Mouse (Mus musculus) embryonic facial prominence, embryonic 12.5 days (tissue): ENCODE results near the gene Pogz. TPM values are rescaled to one million over a fixed set of nuclear protein-coding genes. Genes with fewer than 3 reads are reported as not detected.
A peak's percentile ranks its signal among the peaks of the same experiment; 100 is the strongest.
"Not testable (repeated sequence)": the region's sequence is repeated elsewhere in the genome, so short reads cannot be mapped to it uniquely, and the experiment has no call there.

ENCODE experiments used
- ATAC-seq: fragments of 200-750 bp; cut with Nextera tagmentation; 2 replicates; pipeline ENCODE4 v1.8.0; 2017; ENCODE audit not compliant: insufficient number of reproducible peaks, insufficient read depth, low FRiP score, low TSS enrichment
- H3K27ac ChIP-seq: fragments of 300-500 bp; sonication (generic); 2 replicates; pipeline ENCODE4 v1.5.1; 2016; ENCODE audit warnings: mild to moderate bottlenecking
- H3K27me3 ChIP-seq: fragments of 300-500 bp; sonication (generic); 2 replicates; pipeline ENCODE4 v1.6.1; 2016; ENCODE audit warnings: mild to moderate bottlenecking, moderate library complexity
- H3K36me3 ChIP-seq: fragments of 300-500 bp; sonication (generic); 2 replicates; pipeline ENCODE4 v1.6.1; 2016; ENCODE audit warnings: mild to moderate bottlenecking
- H3K4me1 ChIP-seq: fragments of 300-500 bp; sonication (generic); 2 replicates; pipeline ENCODE4 v1.6.1; 2016
- H3K4me2 ChIP-seq: fragments of 300-500 bp; sonication (generic); replicated peaks from 2 replicates; pipeline ENCODE4 v1.6.1; 2016; ENCODE audit warnings: mild to moderate bottlenecking, moderate library complexity
- H3K4me3 ChIP-seq: fragments of 300-500 bp; sonication (generic); 2 replicates; pipeline ENCODE4 v1.5.1; 2016; ENCODE audit warnings: mild to moderate bottlenecking
- H3K9ac ChIP-seq: fragments of 300-500 bp; sonication (generic); 2 replicates; pipeline ENCODE4 v1.6.1; 2016; ENCODE audit warnings: mild to moderate bottlenecking, moderate library complexity
- H3K9me3 ChIP-seq: fragments of 300-500 bp; sonication (generic); 2 replicates; pipeline ENCODE4 v1.6.1; 2016; ENCODE audit warnings: mild to moderate bottlenecking, moderate library complexity
- WGBS: fragments of 180-500 bp; shearing (Covaris S2); methylation state at CpG from one replicate; pipeline ENCODE4 v1.1.7; 2016; 5-methylcytosine and 5-hydroxymethylcytosine counted together
- polyA plus RNA-seq: library from polyadenylated mRNA; unstranded; fragments of >200 nt; fragmentation: Nextera tagmentation; extraction: Ambion mirVana; gene quantifications from 2 replicates; pipeline ENCODE4 v1.2.1, GENCODE M21; 2016

Pogz gene
- polyA plus RNA-seq, 1 experiment from 2014 or later = 22.9 TPM

GRCm38 (mm10) chr3:94881840-94882239, 44.5 kb downstream of the Pogz start:
- Histone ChIP-seq H3K36me3 (peaks cover 69% of the 10 kb centered on the region), H3K27me3 (no peaks in the 10 kb centered on the region), H3K4me1 (peaks cover 14% of the 10 kb centered on the region), H3K27ac (no peak overlapping the region), H3K4me2 (no peak overlapping the region), H3K4me3 (no peak overlapping the region), H3K9ac (no peak overlapping the region), H3K9me3 (no peaks in the 10 kb centered on the region)
- WGBS = 78% methylated on average over 4 of the region's 4 CpGs
- no peak for ATAC-seq

GRCm38 (mm10) chr3:94882579-94882978, 45.2 kb downstream of the Pogz start:
- no peaks in the 10 kb centered on the region for H3K9me3 ChIP-seq
- H3K27me3 ChIP-seq = no peaks in the 10 kb centered on the region
- peaks cover 62% of the 10 kb centered on the region for H3K36me3 ChIP-seq
- no peak overlapping the region for H3K9ac ChIP-seq
- H3K4me3 ChIP-seq = no peak overlapping the region
- no peak overlapping the region for H3K27ac ChIP-seq
- no peak overlapping the region for H3K4me2 ChIP-seq
- WGBS = 84% methylated on average over 3 of the region's 3 CpGs
- peaks cover 18% of the 10 kb centered on the region for H3K4me1 ChIP-seq
- no peak for ATAC-seq

- H3K9ac ChIP-seq = peak within 1 kb of the TSS; percentile 85
- H3K27ac ChIP-seq = peak within 1 kb of the TSS; percentile 71
- WGBS = 2% methylated on average over 61 of the region's 61 CpGs
- no peaks in the 10 kb centered on the region for H3K9me3 ChIP-seq
- peak; percentile 66 for ATAC-seq
- H3K4me2 ChIP-seq = peak within 1 kb of the TSS; percentile 83
- peaks cover 31% of the 10 kb centered on the region for H3K36me3 ChIP-seq
- no peaks in the 10 kb centered on the region for H3K27me3 ChIP-seq
- H3K4me1 ChIP-seq = peaks cover 18% of the 10 kb centered on the region
- peak within 1 kb of the TSS; percentile 91 for H3K4me3 ChIP-seq
These were observed 49.2 kb downstream of the Pogz start, which contains the start of gene Psmb4 for GRCm38 (mm10) chr3:94886316-94887224. Psmb4 (minus strand) TSS chr3:94886961.

- no peak overlapping the region for H3K4me3 ChIP-seq
- ATAC-seq = no peak
- H3K27me3 ChIP-seq = no peaks in the 10 kb centered on the region
These were observed 51.2 kb downstream of the Pogz start for GRCm38 (mm10) chr3:94888595-94888994.

GRCm38 (mm10) chr3:94894076-94894475, 56.7 kb downstream of the Pogz start:
- no peaks in the 10 kb centered on the region for H3K4me1 ChIP-seq

More at GRCm38 (mm10) chr3:94888595-94888994, 51.2 kb downstream of the Pogz start:
- no peak overlapping the region for H3K4me2 ChIP-seq
- H3K9me3 ChIP-seq = no peaks in the 10 kb centered on the region
- no peak overlapping the region for H3K9ac ChIP-seq
- peaks cover 18% of the 10 kb centered on the region for H3K4me1 ChIP-seq
- H3K27ac ChIP-seq = no peak overlapping the region
- H3K36me3 ChIP-seq = peaks cover 18% of the 10 kb centered on the region

GRCm38 (mm10) chr3:94902747-94903146, 65.4 kb downstream of the Pogz start:
- no peak for ATAC-seq
- no peak overlapping the region for H3K27ac ChIP-seq
- no peak overlapping the region for H3K9ac ChIP-seq
- no peaks in the 10 kb centered on the region for H3K9me3 ChIP-seq
- H3K4me1 ChIP-seq = no peaks in the 10 kb centered on the region
- H3K36me3 ChIP-seq = no peaks in the 10 kb centered on the region
- 20% methylated on average over 7 of the region's 7 CpGs for WGBS
- no peaks in the 10 kb centered on the region for H3K27me3 ChIP-seq
- no peak overlapping the region for H3K4me2 ChIP-seq
- H3K4me3 ChIP-seq = no peak overlapping the region

More at GRCm38 (mm10) chr3:94894076-94894475, 56.7 kb downstream of the Pogz start:
- Histone ChIP-seq H3K4me2 (no peak overlapping the region), H3K36me3 (no peaks in the 10 kb centered on the region), H3K9me3 (no peaks in the 10 kb centered on the region), H3K27me3 (no peaks in the 10 kb centered on the region), H3K4me3 (no peak overlapping the region), H3K27ac (no peak overlapping the region), H3K9ac (no peak overlapping the region)
- ATAC-seq = no peak
- WGBS = 70% methylated on average over 3 of the region's 3 CpGs

GRCm38 (mm10) chr3:94904759-94905158, 67.4 kb downstream of the Pogz start:
- not testable (repeated sequence) for H3K27me3 ChIP-seq, H3K4me1 ChIP-seq, H3K27ac ChIP-seq, H3K4me2 ChIP-seq, H3K4me3 ChIP-seq, ATAC-seq, H3K9me3 ChIP-seq, H3K9ac ChIP-seq, H3K36me3 ChIP-seq
- WGBS = 66% methylated on average over 3 of the region's 3 CpGs

- ATAC-seq = no peak
- Histone ChIP-seq H3K36me3 (no peaks in the 10 kb centered on the region), H3K4me3 (no peak overlapping the region), H3K9ac (no peak overlapping the region), H3K27ac (no peak overlapping the region), H3K9me3 (no peaks in the 10 kb centered on the region), H3K4me2 (no peak overlapping the region), H3K4me1 (no peaks in the 10 kb centered on the region), H3K27me3 (no peaks in the 10 kb centered on the region)
- WGBS = 53% methylated on average over 1 of the region's 1 CpGs
These were observed 69.1 kb downstream of the Pogz start for GRCm38 (mm10) chr3:94906482-94906881.

- no peaks in the 10 kb centered on the region for H3K27me3 ChIP-seq
- WGBS = 73% methylated on average over 2 of the region's 2 CpGs
- no peaks in the 10 kb centered on the region for H3K36me3 ChIP-seq
- no peak for ATAC-seq
- H3K4me2 ChIP-seq = no peak overlapping the region
- no peaks in the 10 kb centered on the region for H3K4me1 ChIP-seq
- no peaks in the 10 kb centered on the region for H3K9me3 ChIP-seq
- H3K4me3 ChIP-seq = no peak overlapping the region
- no peak overlapping the region for H3K9ac ChIP-seq
- H3K27ac ChIP-seq = no peak overlapping the region
These were observed 73.8 kb downstream of the Pogz start for GRCm38 (mm10) chr3:94911050-94911693.

- Histone ChIP-seq H3K9ac (no peak overlapping the region), H3K27ac (no peak overlapping the region), H3K4me3 (no peak overlapping the region), H3K4me1 (no peaks in the 10 kb centered on the region), H3K27me3 (no peaks in the 10 kb centered on the region), H3K36me3 (no peaks in the 10 kb centered on the region), H3K9me3 (no peaks in the 10 kb centered on the region), H3K4me2 (no peak overlapping the region)
- 76% methylated on average over 5 of the region's 5 CpGs for WGBS
- no peak for ATAC-seq
These were observed 76.4 kb downstream of the Pogz start for GRCm38 (mm10) chr3:94913801-94914200.

- WGBS = 83% methylated on average over 7 of the region's 7 CpGs
- Histone ChIP-seq H3K9me3 (no peaks in the 10 kb centered on the region), H3K36me3 (no peaks in the 10 kb centered on the region), H3K4me1 (no peaks in the 10 kb centered on the region), H3K4me3 (no peak overlapping the region), H3K9ac (no peak overlapping the region), H3K4me2 (no peak overlapping the region), H3K27ac (no peak overlapping the region), H3K27me3 (no peaks in the 10 kb centered on the region)
- ATAC-seq = no peak
These were observed 78.8 kb downstream of the Pogz start for GRCm38 (mm10) chr3:94915903-94916741.
